Mouse (Mus musculus): Measurements from ENCODE around the gene Hamp.

Gene Hamp

GRCm38 (mm10) chr7:30904042-30904441, 39.8 kb downstream of the Hamp start:
- DNase-seq, result peak in 1 of 2 experiments; percentile 29

GRCm38 (mm10) chr7:30895217-30895616, 48.6 kb downstream of the Hamp start:
- no peak for DNase-seq

- DNase-seq, result no peak
Measured at GRCm38 (mm10) chr7:30892515-30892914, 51.3 kb downstream of the Hamp start.

Data from lung, postnatal 4 days (tissue).